ENCODE assay signal across 17 mouse cellular contexts in genomic region chr3:146195153-146195552, GRCm38 (mm10). TPM values are rescaled to one million over a fixed set of nuclear protein-coding genes. Genes with fewer than 3 reads are reported as not detected.
"Had no signal": no experiment of that assay in that cellular context is flagged by ENCODE, and none has a peak within 500 bp of the region (broad histone marks: within the 10 kb centered on the region; RNA-seq: fewer than 3 reads in every experiment).

No protein-coding gene starts in this region.

- H3K27me3 ChIP-seq: stomach, embryonic 15.5 days had no signal

- H3K4me3 ChIP-seq: neural tube, embryonic 12.5 days; neural tube, embryonic 13.5 days; neural tube, embryonic 15.5 days; stomach, embryonic 15.5 days had no signal

- H3K4me1 ChIP-seq: stomach, embryonic 15.5 days had no signal

- H3K9me3 ChIP-seq: neural tube, embryonic 12.5 days; neural tube, embryonic 13.5 days; neural tube, embryonic 15.5 days; stomach, embryonic 15.5 days had no signal

- DNase-seq: retina, postnatal 1 day; right cerebral cortex, adult 18-20 months; right cerebral cortex, postnatal 14 days; right cerebral cortex, postnatal 25 days; right cerebral cortex, postnatal 4 days; spleen, adult 18-20 months; thymus, adult 2 months; thymus, postnatal 14 days; thymus, postnatal 25 days; thymus, postnatal 36 days; thymus, postnatal 4 days had no signal

- H3K27ac ChIP-seq: neural tube, embryonic 12.5 days; neural tube, embryonic 13.5 days; neural tube, embryonic 15.5 days; stomach, embryonic 15.5 days; stomach, postnatal 0 days had no signal

- H3K36me3 ChIP-seq: neural tube, embryonic 12.5 days; neural tube, embryonic 13.5 days; neural tube, embryonic 15.5 days; stomach, embryonic 15.5 days had no signal

- H3K4me2 ChIP-seq: neural tube, embryonic 12.5 days; neural tube, embryonic 13.5 days; neural tube, embryonic 15.5 days; stomach, embryonic 15.5 days had no signal

- H3K9ac ChIP-seq: neural tube, embryonic 12.5 days; neural tube, embryonic 13.5 days; neural tube, embryonic 15.5 days; stomach, embryonic 15.5 days had no signal

RNA-seq across cellular contexts. Expression of gene Mcoln2, which starts 45.5 kb away (rescaled TPM):
- polyA plus RNA-seq: neural tube, embryonic 14.5 days had no signal
